Mouse (Mus musculus): ENCODE measurements around the gene Fam13a. TPM values are rescaled to one million over a fixed set of nuclear protein-coding genes. Genes with fewer than 3 reads are reported as not detected.

Fam13a gene
- under 1 TPM in 1 of 2 experiments, not detected in 1; 0.12 TPM for polyA plus RNA-seq (2012; fragmentation: generic; extraction: Trizol)

DNA sequence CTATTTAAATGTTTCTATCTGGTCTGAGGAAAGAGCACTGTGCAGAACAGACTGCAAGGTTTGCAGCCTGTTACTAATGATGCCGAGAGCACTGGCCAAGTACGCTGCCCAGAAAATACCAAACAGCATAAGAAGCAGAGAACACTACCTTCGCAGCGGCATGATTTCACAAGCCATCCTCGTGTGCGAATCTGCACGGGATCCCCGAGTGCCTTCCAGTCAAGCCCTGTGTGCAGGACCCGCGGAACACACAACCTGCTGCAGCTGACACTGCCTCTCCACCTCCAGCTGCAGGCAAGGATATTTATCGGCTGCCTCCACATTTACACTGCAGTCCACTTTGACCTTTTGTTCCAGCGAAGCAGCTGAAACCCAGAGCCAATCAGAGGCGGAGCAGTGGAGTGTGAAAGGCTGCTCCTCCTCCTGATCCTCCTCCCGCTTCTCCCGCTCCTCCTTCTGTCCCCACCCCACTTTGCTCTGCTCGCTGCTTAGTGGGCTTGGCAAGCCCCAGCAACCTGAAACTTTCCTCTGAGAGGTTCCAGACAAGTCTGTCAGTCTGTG is at the start of gene Fam13a:
TSS of gene Fam13a (minus strand) at position 386 of the 561 bp plus-strand sequence.

GRCm38 (mm10) chr6:58906852-58907261 is 117.5 kb downstream of the Fam13a start, which contains the start of gene Nap1l5:
TSS of gene Nap1l5 (minus strand) at chr6:58907076.

Other genes starting within 250 kb of the Fam13a start
- under 1 TPM; 0.04 to 0.41 TPM for gene Herc3, start 193.1 kb downstream of the Fam13a start, polyA plus RNA-seq (2012; fragmentation: generic; extraction: Trizol)
- not detected for gene Nap1l5, start 117.5 kb downstream of the Fam13a start, polyA plus RNA-seq (2012; fragmentation: generic; extraction: Trizol)
- 1 to 10 TPM in 1 of 2 experiments, under 1 TPM in 1; 0.70 to 3.8 TPM for gene Tigd2, start 184.3 kb upstream of the Fam13a start, polyA plus RNA-seq (2012; fragmentation: generic; extraction: Trizol)